In the genomic region with DNA sequence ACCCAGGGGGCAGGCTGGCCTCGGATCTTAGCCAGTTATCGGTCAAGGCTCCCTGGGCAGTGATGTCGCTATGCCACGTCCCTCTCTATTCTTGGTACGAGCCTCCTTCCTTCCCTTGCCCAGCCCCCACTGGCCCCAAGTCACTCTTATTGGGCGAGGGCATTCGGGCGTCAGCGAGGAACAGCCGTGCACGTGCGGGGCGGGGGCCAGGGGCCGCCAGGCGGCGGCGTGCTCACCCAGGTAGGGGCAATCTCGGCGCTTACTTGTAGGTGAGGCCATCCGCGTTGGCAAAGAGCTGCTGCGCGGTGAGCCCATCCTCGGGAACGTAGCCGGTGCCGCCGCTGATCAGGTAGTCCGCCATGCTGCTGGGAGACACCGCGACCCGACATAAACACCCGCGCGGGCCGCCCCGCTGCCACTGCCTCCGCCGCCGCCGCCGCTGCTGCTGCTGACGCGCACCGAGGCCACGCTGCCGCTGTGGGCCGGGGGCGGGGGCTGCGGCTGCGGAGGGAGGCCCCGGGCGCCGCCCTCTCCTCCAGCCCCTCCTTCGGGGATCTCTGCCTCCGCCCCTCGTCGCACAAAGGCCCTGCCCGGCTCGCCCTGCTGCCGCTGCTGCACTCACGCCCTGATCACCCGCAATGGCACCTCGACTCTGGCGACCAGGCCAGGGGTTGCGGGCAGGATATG, we compare ENCODE assay signal across 8 mouse cellular contexts. TPM values are rescaled to one million over a fixed set of nuclear protein-coding genes. Genes with fewer than 3 reads are reported as not detected.
A peak's percentile ranks its signal among the peaks of the same experiment; 100 is the strongest.
DNase-seq lines count a peak whose midpoint lies in the region; ATAC-seq and TF ChIP-seq lines count a peak whose summit lies in the region.

No protein-coding gene starts in this region.

- TF ChIP-seq CTCF in heart, adult 2 months (IDR thresholded peaks at IDR 0.05), result peak; percentile 21; the same call in 1 of the 2 replicates

- H3K4me3 ChIP-seq in embryonic facial prominence, embryonic 11.5 days (ENCODE audit: low read depth, low read length), result peak overlapping the region; percentile 66
- H3K4me3 ChIP-seq in heart, adult 2 months, result peak overlapping the region; percentile 87

- H3K79me2 ChIP-seq in heart, adult 2 months (replicated peaks; ENCODE audit: control insufficient read depth, insufficient read depth, low read length), result no peaks in the 10 kb centered on the region

- intact Hi-C loops in heart, adult 2 months (cut with DNase I), result no loop called here

- WGBS in embryonic facial prominence, embryonic 11.5 days, result under 1% methylated on average over 49 of the region's 66 CpGs
- under 1% methylated on average over 64 of the region's 66 CpGs for WGBS in heart, adult 2 months

- no peaks in the 10 kb centered on the region for H3K9me3 ChIP-seq in embryonic facial prominence, embryonic 11.5 days (replicated peaks; ENCODE audit: control insufficient read depth, low read length)

- H3K36me3 ChIP-seq in embryonic facial prominence, embryonic 11.5 days (replicated peaks; ENCODE audit: control insufficient read depth, insufficient read depth, low read depth, low read length), result no peaks in the 10 kb centered on the region
- no peaks in the 10 kb centered on the region for H3K36me3 ChIP-seq in heart, adult 2 months (ENCODE audit: control insufficient read depth, insufficient read depth, low read length)

- 0 out of 2 replicates have a peak overlapping the region, but pooled peaks have one; percentile 0 for H3K27ac ChIP-seq in embryonic facial prominence, embryonic 11.5 days (replicated peaks; ENCODE audit: low read depth, low read length)
- peak overlapping the region; percentile 85 for H3K27ac ChIP-seq in heart, adult 2 months

- H3K9ac ChIP-seq in embryonic facial prominence, embryonic 11.5 days (replicated peaks; ENCODE audit: low read length), result peak overlapping the region; percentile 68
- peak overlapping the region; percentile 85 for H3K9ac ChIP-seq in heart, adult 2 months (ENCODE audit: low read depth, low read length)

- TF ChIP-seq POLR2A in heart, adult 2 months (IDR thresholded peaks at IDR 0.05; ENCODE audit: insufficient read depth, low read depth, low read length), result peak; percentile 77

- DNase-seq in 3134 (ENCODE audit: extremely low read depth, insufficient read length, low spot score), result peak; percentile 92
- peak; percentile 93 for DNase-seq in adrenal gland, postnatal 14 days
- DNase-seq in embryonic facial prominence, embryonic 11.5 days (ENCODE audit: low spot score), result peak; percentile 88
- DNase-seq in heart, adult 2 months, result peak; percentile 90 to 91
- DNase-seq in kidney, adult 8-10 months, result peak; percentile 64 to 72
- peak; percentile 81 for DNase-seq in liver
- DNase-seq in monocyte, adult 2 months (ENCODE audit: low read depth in 1 of 2, low spot score in 2 of 2), result peak; percentile 42 to 61
- DNase-seq in spleen, postnatal 14 days (ENCODE audit: low spot score in 2 of 2), result peak; percentile 62 to 67

- H3K4me1 ChIP-seq in embryonic facial prominence, embryonic 11.5 days (ENCODE audit: control insufficient read depth, insufficient read depth, low read length), result peaks cover 3% of the 10 kb centered on the region; the same call in 1 of the 2 replicates
- peaks cover 14% of the 10 kb centered on the region for H3K4me1 ChIP-seq in heart, adult 2 months (ENCODE audit: control insufficient read depth, insufficient read depth, low read length)

- peaks cover 18% of the 10 kb centered on the region for H3K27me3 ChIP-seq in embryonic facial prominence, embryonic 11.5 days (ENCODE audit: control insufficient read depth, insufficient read depth, low read length)
- no peaks in the 10 kb centered on the region for H3K27me3 ChIP-seq in heart, adult 2 months (ENCODE audit: control insufficient read depth, insufficient read depth, low read length)

- no peak for TF ChIP-seq EP300 in heart, adult 2 months (IDR thresholded peaks at IDR 0.05; ENCODE audit: insufficient read depth, low read depth, low read length)

- H3K4me2 ChIP-seq in embryonic facial prominence, embryonic 11.5 days (ENCODE audit: low read depth, low read length), result peak overlapping the region; percentile 76

- peak; percentile 69 for ATAC-seq in embryonic facial prominence, embryonic 11.5 days (replicated peaks; ENCODE audit: insufficient number of reproducible peaks, low FRiP score, low TSS enrichment, low read depth)

RNA-seq across cellular contexts. Expression of gene Impdh1, which starts 4.2 kb away (rescaled TPM):
- 252 and 482 TPM in 2 replicates for total RNA-seq in adrenal gland, postnatal 14 days (2021)
- polyA plus RNA-seq in embryonic facial prominence, embryonic 11.5 days (2014; fragmentation: Nextera tagmentation; extraction: Ambion mirVana), result 28.1 and 31.7 TPM in 2 replicates
- 10 to 100 TPM; 17.8 to 18.9 TPM for total RNA-seq in heart, adult 2 months (2021)
- polyA plus RNA-seq in heart, adult 2 months (2012; rRNA removed), result 34.2 and 36.3 TPM in 2 replicates

RNA-seq across cellular contexts. Expression of gene Prrt4, which starts 32.6 kb away (rescaled TPM):
- 4.9 and 5.1 TPM in 2 replicates for total RNA-seq in adrenal gland, postnatal 14 days (2021)
- 1.3 and 1.5 TPM in 2 replicates for polyA plus RNA-seq in embryonic facial prominence, embryonic 11.5 days (2014; fragmentation: Nextera tagmentation; extraction: Ambion mirVana)
- total RNA-seq in heart, adult 2 months (2021), result 1 to 10 TPM; 2.2 TPM
- 2.0 and 2.2 TPM in 2 replicates for polyA plus RNA-seq in heart, adult 2 months (2012; rRNA removed)

RNA-seq across cellular contexts. Expression of gene Rbm28, which starts 47.1 kb away (rescaled TPM):
- total RNA-seq in adrenal gland, postnatal 14 days (2021), result 29.7 and 31.8 TPM in 2 replicates
- 60.7 and 64.8 TPM in 2 replicates for polyA plus RNA-seq in embryonic facial prominence, embryonic 11.5 days (2014; fragmentation: Nextera tagmentation; extraction: Ambion mirVana)
- total RNA-seq in heart, adult 2 months (2021), result 10 to 100 TPM; 18.4 to 18.8 TPM
- polyA plus RNA-seq in heart, adult 2 months (2012; rRNA removed), result 4.6 and 13.2 TPM in 2 replicates

Comparison
In these comparisons a context has a peak if more than half of its experiments do, and no peak if none do; other contexts are left out.
1. Peak in every context shown above with its lines: DNase-seq, ATAC-seq, H3K4me3 ChIP-seq and H3K27ac ChIP-seq.
2. RNA of gene Impdh1, which starts 4.2 kb away (total RNA-seq): 252 to 482 TPM in adrenal gland, postnatal 14 days; 17.8 to 18.9 TPM in heart, adult 2 months; every median in the first group is over 10 times any median in the second.